Mouse (Mus musculus) right cerebral cortex, postnatal 36 days (tissue): Measurements from ENCODE around the gene Hoxa9.

Experiments
- DNase-seq, 2 experiments: peaks; one replicate each; pipeline ENCODE4 v3.0.0; 2022; ENCODE audit warnings: low spot score in 2 of 2, mixed read lengths in 1 of 2

Gene Hoxa9

GRCm38 (mm10) chr6:52228475-52229465 lies 2.1 kb downstream of the Hoxa9 start:
- DNase-seq, result no peak

GRCm38 (mm10) chr6:52227470-52228222 lies 3.2 kb downstream of the Hoxa9 start:
- no peak for DNase-seq

- DNase-seq, result no peak
Observed at GRCm38 (mm10) chr6:52226569-52227257, 4.2 kb downstream of the Hoxa9 start.

GRCm38 (mm10) chr6:52225612-52226568 lies 5.0 kb downstream of the Hoxa9 start:
- no peak for DNase-seq

- no peak for DNase-seq
Observed at GRCm38 (mm10) chr6:52224895-52225611, 5.8 kb downstream of the Hoxa9 start.

GRCm38 (mm10) chr6:52223939-52224760 lies 6.7 kb downstream of the Hoxa9 start:
- no peak for DNase-seq

GRCm38 (mm10) chr6:52222729-52223128 lies 8.2 kb downstream of the Hoxa9 start:
- no peak for DNase-seq

GRCm38 (mm10) chr6:52221993-52222685 lies 8.8 kb downstream of the Hoxa9 start:
- no peak for DNase-seq

- peak; percentile 36 to 50 for DNase-seq
Observed at GRCm38 (mm10) chr6:52221337-52221992, 9.4 kb downstream of the Hoxa9 start, which contains the start of gene Hoxa7. Hoxa7 (minus strand) TSS chr6:52221854.

- no peak for DNase-seq
Observed at GRCm38 (mm10) chr6:52220865-52221310, 10.0 kb downstream of the Hoxa9 start.

- no peak for DNase-seq
Observed at GRCm38 (mm10) chr6:52220003-52220864, 10.7 kb downstream of the Hoxa9 start.

- DNase-seq, result no peak
Observed at GRCm38 (mm10) chr6:52219234-52219942, 11.5 kb downstream of the Hoxa9 start.

GRCm38 (mm10) chr6:52218643-52219215 lies 12.2 kb downstream of the Hoxa9 start:
- DNase-seq, result no peak

GRCm38 (mm10) chr6:52217895-52218642 lies 12.8 kb downstream of the Hoxa9 start:
- no peak for DNase-seq

- no peak for DNase-seq
Observed at GRCm38 (mm10) chr6:52217459-52217768, 13.5 kb downstream of the Hoxa9 start.
